8 mouse cellular contexts compared by ENCODE assay signal in genomic region chr13:23709714-23710373, GRCm38 (mm10). TPM values are rescaled to one million over a fixed set of nuclear protein-coding genes. Genes with fewer than 3 reads are reported as not detected.
DNase-seq lines count a peak whose midpoint lies in the region; ATAC-seq and TF ChIP-seq lines count a peak whose summit lies in the region.

No protein-coding gene starts in this region.

- dilution Hi-C loops in CH12.LX (cut with MboI; ENCODE audit: extremely low pct_ligation_motif_present, extremely low pct_unique_long_range_greater_than_20kb, low sequenced_read_pairs), result no loop called here

- H3K4me2 ChIP-seq in CH12.LX (ENCODE audit: insufficient read depth, low read depth, poor library complexity, severe bottlenecking), result peak overlapping the region; percentile 41
- peak overlapping the region; percentile 52 for H3K4me2 ChIP-seq in forebrain, postnatal 0 days (ENCODE audit: low read depth)
- H3K4me2 ChIP-seq in liver, embryonic 11.5 days, result peak overlapping the region; percentile 71

- ATAC-seq in forebrain, postnatal 0 days, result peak; percentile 14; the same call in 1 of the 2 replicates
- no peak for ATAC-seq in liver, embryonic 11.5 days (replicated peaks; ENCODE audit: low FRiP score)
- ATAC-seq in megakaryocyte-erythroid progenitor cell, adult 5-6 weeks (replicated peaks; ENCODE audit: low FRiP score, low TSS enrichment, poor library complexity, severe bottlenecking), result no peak

- H3K4me1 ChIP-seq in CH12.LX (ENCODE audit: control insufficient read depth in 1 of 2, insufficient read depth in 2 of 2), result peaks cover 15 to 48% of the 10 kb centered on the region in 2 experiments
- no peaks in the 10 kb centered on the region for H3K4me1 ChIP-seq in forebrain, postnatal 0 days (ENCODE audit: insufficient read depth)
- H3K4me1 ChIP-seq in liver, embryonic 11.5 days (replicated peaks; ENCODE audit: control insufficient read depth, insufficient read depth, low read length), result peaks cover 5% of the 10 kb centered on the region; the same call in 1 of the 2 replicates
- no peaks in the 10 kb centered on the region; the same call in 1 of the 2 replicates for H3K4me1 ChIP-seq in small intestine, adult 2 months (ENCODE audit: control insufficient read depth, insufficient read depth, insufficient read length, low read length)

- DNase-seq in adrenal gland, adult 2 months, result peak; percentile 47
- no peak for DNase-seq in adrenal gland, postnatal 25 days
- DNase-seq in CH12.LX (ENCODE audit: extremely low read depth), result no peak
- no peak for DNase-seq in forebrain, postnatal 0 days
- no peak for DNase-seq in liver, embryonic 11.5 days (ENCODE audit: low spot score)
- DNase-seq in cerebellum, adult 18-20 months, result no peak

- no peaks in the 10 kb centered on the region for H3K9me3 ChIP-seq in CH12.LX (replicated peaks; ENCODE audit: low read length)
- no peaks in the 10 kb centered on the region for H3K9me3 ChIP-seq in forebrain, postnatal 0 days (ENCODE audit: low read length)
- no peaks in the 10 kb centered on the region for H3K9me3 ChIP-seq in liver, embryonic 11.5 days (ENCODE audit: control insufficient read depth, low read length)

- H3K4me3 ChIP-seq in CH12.LX (replicated peaks in 1 of 3; ENCODE audit: low read depth in 2 of 3, low read length in 2 of 3, poor library complexity in 1 of 3), result peak overlapping the region; percentile 40 to 54 (median 42)
- H3K4me3 ChIP-seq in forebrain, postnatal 0 days (ENCODE audit: low read depth, low read length), result peak overlapping the region; percentile 32
- peak overlapping the region; percentile 41 for H3K4me3 ChIP-seq in liver, embryonic 11.5 days (ENCODE audit: low read depth, low read length)
- H3K4me3 ChIP-seq in small intestine, adult 2 months (ENCODE audit: low read depth, low read length), result peak overlapping the region; percentile 73

- no peak for TF ChIP-seq RAD21 in CH12.LX (IDR thresholded peaks at IDR 0.05; ENCODE audit: low read depth, low read length)

- peak overlapping the region; percentile 56 for H3K9ac ChIP-seq in CH12.LX (ENCODE audit: insufficient read depth, low read depth)
- H3K9ac ChIP-seq in forebrain, postnatal 0 days, result peak overlapping the region; percentile 32; the same call in 1 of the 2 replicates
- H3K9ac ChIP-seq in liver, embryonic 11.5 days (ENCODE audit: low read depth, low read length), result peak overlapping the region; percentile 63

- TF ChIP-seq POLR2A in CH12.LX (IDR thresholded peaks at IDR 0.05; ENCODE audit: low read depth, low read length), result no peak
- TF ChIP-seq POLR2A in small intestine, adult 2 months (IDR thresholded peaks at IDR 0.05; ENCODE audit: low read depth, low read length), result no peak

- no peak overlapping the region for H3K27ac ChIP-seq in CH12.LX (ENCODE audit: insufficient read depth, low read depth)
- no peak overlapping the region for H3K27ac ChIP-seq in forebrain, postnatal 0 days (ENCODE audit: low read depth, low read length)
- H3K27ac ChIP-seq in liver, embryonic 11.5 days (ENCODE audit: low read depth, low read length), result no peak overlapping the region
- peak overlapping the region; percentile 61 for H3K27ac ChIP-seq in small intestine, adult 2 months (ENCODE audit: insufficient read depth, low read depth, low read length)

- H3K27me3 ChIP-seq in CH12.LX (replicated peaks), result no peaks in the 10 kb centered on the region
- no peaks in the 10 kb centered on the region; the same call in 1 of the 2 replicates for H3K27me3 ChIP-seq in forebrain, postnatal 0 days (ENCODE audit: insufficient read depth, low read length)
- 0 out of 2 replicates have a peak, but pooled peaks cover 4% of the 10 kb centered on the region for H3K27me3 ChIP-seq in liver, embryonic 11.5 days (replicated peaks; ENCODE audit: control insufficient read depth, insufficient read depth, low read length)
- no peaks in the 10 kb centered on the region for H3K27me3 ChIP-seq in small intestine, adult 2 months (ENCODE audit: control insufficient read depth, insufficient read depth, low read length)

- TF ChIP-seq EP300 in CH12.LX (IDR thresholded peaks at IDR 0.05; ENCODE audit: low read length), result no peak

- no peak for TF ChIP-seq CTCF in CH12.LX (conservative IDR thresholded peaks at IDR 0.05 in 1 of 2, IDR thresholded peaks at IDR 0.05 in 1 of 2; ENCODE audit: low read depth in 2 of 2, low read length in 2 of 2)
- no peak for TF ChIP-seq CTCF in forebrain, postnatal 0 days (IDR thresholded peaks at IDR 0.05; ENCODE audit: low read depth)
- TF ChIP-seq CTCF in small intestine, adult 2 months (IDR thresholded peaks at IDR 0.05; ENCODE audit: extremely low read depth, insufficient read length, insufficient replicate concordance, low read depth, low read length), result no peak

- H3K36me3 ChIP-seq in CH12.LX (replicated peaks in 1 of 2; ENCODE audit: control insufficient read depth in 1 of 2, insufficient read depth in 1 of 2, low read length in 1 of 2), result no peaks in the 10 kb centered on the region
- no peaks in the 10 kb centered on the region for H3K36me3 ChIP-seq in forebrain, postnatal 0 days (ENCODE audit: insufficient read depth)
- no peaks in the 10 kb centered on the region for H3K36me3 ChIP-seq in liver, embryonic 11.5 days (ENCODE audit: control insufficient read depth, insufficient read depth, low read length)
- H3K36me3 ChIP-seq in small intestine, adult 2 months (ENCODE audit: control insufficient read depth, insufficient read depth, low read length), result no peaks in the 10 kb centered on the region

- H3K79me2 ChIP-seq in CH12.LX (replicated peaks; ENCODE audit: control insufficient read depth, extremely low read depth, insufficient read depth, poor library complexity, severe bottlenecking), result no peaks in the 10 kb centered on the region

- in situ Hi-C loops in CH12.LX (cut with MboI; ENCODE audit: low pct_ligation_motif_present, low pct_unique_long_range_greater_than_20kb, low sequenced_read_pairs), result no loop called here

- 20% methylated on average over 15 of the region's 15 CpGs for WGBS in forebrain, postnatal 0 days
- WGBS in liver, embryonic 11.5 days, result 38% methylated on average over 14 of the region's 15 CpGs
- WGBS in small intestine, adult 2 months, result 18% methylated on average over 15 of the region's 15 CpGs

RNA-seq across cellular contexts. Expression of gene Hfe, which starts 0.8 kb away (rescaled TPM):
- 10 to 100 TPM; 22.3 to 33.0 TPM for total RNA-seq in adrenal gland, adult 2 months (2021)
- 27.9 and 30.3 TPM in 2 replicates for polyA plus RNA-seq in adrenal gland, adult 2 months (2012; rRNA removed)
- 37.3 and 49.1 TPM in 2 replicates for total RNA-seq in adrenal gland, postnatal 25 days (2021)
- total RNA-seq in CH12.LX (2012; rRNA removed) (0.08 and 0.50 TPM in 2 replicates), CH12.LX (2014; rRNA removed) (0.16 and 0.39 TPM in 2 replicates)
- 0.67 and 1.0 TPM in 2 replicates for polyA plus RNA-seq in CH12.LX (2012; ENCODE audit: insufficient read length, low read depth)
- total RNA-seq in forebrain, postnatal 0 days (2014; rRNA removed), result 2.5 and 3.6 TPM in 2 replicates
- polyA plus RNA-seq in forebrain, postnatal 0 days (2015; fragmentation: Nextera tagmentation; extraction: Ambion mirVana), result 4.4 and 6.0 TPM in 2 replicates
- 6.1 and 7.2 TPM in 2 replicates for polyA plus RNA-seq in liver, embryonic 11.5 days (2014; fragmentation: Nextera tagmentation; extraction: Ambion mirVana)
- 3.5 and 7.7 TPM in 2 replicates for polyA plus RNA-seq in small intestine, adult 2 months (2012; rRNA removed)
- total RNA-seq in megakaryocyte-erythroid progenitor cell, adult 5-6 weeks (2014; fragmentation: Nextera tagmentation), result not detected in 2 replicates
- total RNA-seq in megakaryocyte-erythroid progenitor cell, adult 5-6 weeks (2017), result 0.27 and 1.9 TPM in 2 replicates

RNA-seq across cellular contexts. Expression of gene Hist1h4c, which starts 11.6 kb away (rescaled TPM):
- total RNA-seq in adrenal gland, adult 2 months (2021), result 10 to 100 TPM; 70.2 to 84.7 TPM
- 1.7 and 2.8 TPM in 2 replicates for polyA plus RNA-seq in adrenal gland, adult 2 months (2012; rRNA removed)
- 97.6 and 116 TPM in 2 replicates for total RNA-seq in adrenal gland, postnatal 25 days (2021)
- total RNA-seq in CH12.LX (2012; rRNA removed), result 1,176 and 1,374 TPM in 2 replicates
- 3.9 and 6.9 TPM in 2 replicates for total RNA-seq in CH12.LX (2014; rRNA removed)
- 0.76 and 1.2 TPM in 2 replicates for polyA plus RNA-seq in CH12.LX (2012; ENCODE audit: insufficient read length, low read depth)
- 917 and 942 TPM in 2 replicates for total RNA-seq in forebrain, postnatal 0 days (2014; rRNA removed)
- 2.3 and 5.0 TPM in 2 replicates for polyA plus RNA-seq in forebrain, postnatal 0 days (2015; fragmentation: Nextera tagmentation; extraction: Ambion mirVana)
- polyA plus RNA-seq in liver, embryonic 11.5 days (2014; fragmentation: Nextera tagmentation; extraction: Ambion mirVana), result 5.1 and 5.2 TPM in 2 replicates
- 13.7 and 17.8 TPM in 2 replicates for polyA plus RNA-seq in small intestine, adult 2 months (2012; rRNA removed)
- 153 and 163 TPM in 2 replicates for total RNA-seq in megakaryocyte-erythroid progenitor cell, adult 5-6 weeks (2014; fragmentation: Nextera tagmentation)
- total RNA-seq in megakaryocyte-erythroid progenitor cell, adult 5-6 weeks (2017), result 166 and 397 TPM in 2 replicates

RNA-seq across cellular contexts. Expression of gene Hist1h1t, which starts 14.2 kb away (rescaled TPM):
- not detected for total RNA-seq in adrenal gland, adult 2 months (2021)
- not detected in 2 replicates for polyA plus RNA-seq in adrenal gland, adult 2 months (2012; rRNA removed)
- not detected in 2 replicates for total RNA-seq in adrenal gland, postnatal 25 days (2021)
- total RNA-seq in CH12.LX (2012; rRNA removed), result 0.38 and 0.76 TPM in 2 replicates
- total RNA-seq in CH12.LX (2014; rRNA removed), result not detected in 2 replicates
- polyA plus RNA-seq in CH12.LX (2012; ENCODE audit: insufficient read length, low read depth), result not detected in 2 replicates
- 1.3 TPM in 1 of 2 replicates, not detected in the other for total RNA-seq in forebrain, postnatal 0 days (2014; rRNA removed)
- not detected in 2 replicates for polyA plus RNA-seq in forebrain, postnatal 0 days (2015; fragmentation: Nextera tagmentation; extraction: Ambion mirVana)
- not detected in 2 replicates for polyA plus RNA-seq in liver, embryonic 11.5 days (2014; fragmentation: Nextera tagmentation; extraction: Ambion mirVana)
- polyA plus RNA-seq in small intestine, adult 2 months (2012; rRNA removed), result not detected in 2 replicates
- 1.3 TPM in 1 of 2 replicates, not detected in the other for total RNA-seq in megakaryocyte-erythroid progenitor cell, adult 5-6 weeks (2014; fragmentation: Nextera tagmentation)
- 1.3 TPM in 1 of 2 replicates, not detected in the other for total RNA-seq in megakaryocyte-erythroid progenitor cell, adult 5-6 weeks (2017)

RNA-seq across cellular contexts. Expression of gene Hist1h2bc, which starts 25.8 kb away (rescaled TPM):
- 100 to 1,000 TPM; 143 to 210 TPM for total RNA-seq in adrenal gland, adult 2 months (2021)
- polyA plus RNA-seq in adrenal gland, adult 2 months (2012; rRNA removed), result 308 and 343 TPM in 2 replicates
- 193 and 227 TPM in 2 replicates for total RNA-seq in adrenal gland, postnatal 25 days (2021)
- 436 and 456 TPM in 2 replicates for total RNA-seq in CH12.LX (2012; rRNA removed)
- 16.1 and 17.4 TPM in 2 replicates for total RNA-seq in CH12.LX (2014; rRNA removed)
- polyA plus RNA-seq in CH12.LX (2012; ENCODE audit: insufficient read length, low read depth), result 1.1 and 2.2 TPM in 2 replicates
- total RNA-seq in forebrain, postnatal 0 days (2014; rRNA removed), result 93.7 and 124 TPM in 2 replicates
- polyA plus RNA-seq in forebrain, postnatal 0 days (2015; fragmentation: Nextera tagmentation; extraction: Ambion mirVana), result 29.2 and 35.3 TPM in 2 replicates
- polyA plus RNA-seq in liver, embryonic 11.5 days (2014; fragmentation: Nextera tagmentation; extraction: Ambion mirVana), result 31.9 and 35.7 TPM in 2 replicates
- polyA plus RNA-seq in small intestine, adult 2 months (2012; rRNA removed), result 210 and 772 TPM in 2 replicates
- 74.9 and 133 TPM in 2 replicates for total RNA-seq in megakaryocyte-erythroid progenitor cell, adult 5-6 weeks (2014; fragmentation: Nextera tagmentation)
- total RNA-seq in megakaryocyte-erythroid progenitor cell, adult 5-6 weeks (2017), result 136 and 209 TPM in 2 replicates

RNA-seq across cellular contexts. Expression of gene Hist1h2ac, which starts 26.1 kb away (rescaled TPM):
- 1 to 10 TPM; 2.0 to 2.5 TPM for total RNA-seq in adrenal gland, adult 2 months (2021)
- 0.34 and 0.87 TPM in 2 replicates for polyA plus RNA-seq in adrenal gland, adult 2 months (2012; rRNA removed)
- 3.5 and 4.3 TPM in 2 replicates for total RNA-seq in adrenal gland, postnatal 25 days (2021)
- total RNA-seq in CH12.LX (2012; rRNA removed) (114 and 122 TPM in 2 replicates), CH12.LX (2014; rRNA removed) (0.96 and 0.97 TPM in 2 replicates)
- polyA plus RNA-seq in CH12.LX (2012; ENCODE audit: insufficient read length, low read depth), result 0.14 TPM in 1 of 2 replicates, not detected in the other
- total RNA-seq in forebrain, postnatal 0 days (2014; rRNA removed), result 40.9 and 44.8 TPM in 2 replicates
- 0.41 and 0.49 TPM in 2 replicates for polyA plus RNA-seq in forebrain, postnatal 0 days (2015; fragmentation: Nextera tagmentation; extraction: Ambion mirVana)
- 0.79 and 1.5 TPM in 2 replicates for polyA plus RNA-seq in liver, embryonic 11.5 days (2014; fragmentation: Nextera tagmentation; extraction: Ambion mirVana)
- 3.1 and 4.0 TPM in 2 replicates for polyA plus RNA-seq in small intestine, adult 2 months (2012; rRNA removed)
- total RNA-seq in megakaryocyte-erythroid progenitor cell, adult 5-6 weeks (2014; fragmentation: Nextera tagmentation), result 3.8 and 6.0 TPM in 2 replicates
- 56.0 and 87.4 TPM in 2 replicates for total RNA-seq in megakaryocyte-erythroid progenitor cell, adult 5-6 weeks (2017)
